Mouse (Mus musculus) cerebellum, postnatal 25 days (tissue): ENCODE results near the gene Slc16a13.

ENCODE experiments used
- DNase-seq, 2 experiments: peaks; one replicate each; pipeline ENCODE4 v3.0.0; 2021; ENCODE audit warnings: mixed read lengths in 2 of 2

Gene Slc16a13

DNA sequence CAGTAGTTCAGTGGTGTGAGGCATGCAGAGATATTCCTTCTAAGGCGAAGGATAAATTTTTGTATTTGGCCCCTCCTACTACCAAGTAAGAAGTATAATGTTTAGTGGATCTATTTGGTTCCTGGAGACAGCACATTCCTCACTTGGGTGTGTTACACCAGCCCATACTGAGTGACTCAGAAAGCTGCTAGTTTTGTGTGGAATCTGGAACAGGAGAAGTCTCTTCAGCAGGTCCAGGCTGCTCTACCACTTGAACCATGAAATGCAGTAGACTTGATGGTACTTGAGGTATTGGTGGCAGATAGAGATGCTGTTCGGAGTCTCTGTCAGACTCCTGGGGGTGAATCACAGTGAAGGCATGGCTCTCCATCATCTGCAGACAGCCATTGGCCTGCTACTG is 10.2 kb downstream of the Slc16a13 start:
- DNase-seq: no peak

DNA sequence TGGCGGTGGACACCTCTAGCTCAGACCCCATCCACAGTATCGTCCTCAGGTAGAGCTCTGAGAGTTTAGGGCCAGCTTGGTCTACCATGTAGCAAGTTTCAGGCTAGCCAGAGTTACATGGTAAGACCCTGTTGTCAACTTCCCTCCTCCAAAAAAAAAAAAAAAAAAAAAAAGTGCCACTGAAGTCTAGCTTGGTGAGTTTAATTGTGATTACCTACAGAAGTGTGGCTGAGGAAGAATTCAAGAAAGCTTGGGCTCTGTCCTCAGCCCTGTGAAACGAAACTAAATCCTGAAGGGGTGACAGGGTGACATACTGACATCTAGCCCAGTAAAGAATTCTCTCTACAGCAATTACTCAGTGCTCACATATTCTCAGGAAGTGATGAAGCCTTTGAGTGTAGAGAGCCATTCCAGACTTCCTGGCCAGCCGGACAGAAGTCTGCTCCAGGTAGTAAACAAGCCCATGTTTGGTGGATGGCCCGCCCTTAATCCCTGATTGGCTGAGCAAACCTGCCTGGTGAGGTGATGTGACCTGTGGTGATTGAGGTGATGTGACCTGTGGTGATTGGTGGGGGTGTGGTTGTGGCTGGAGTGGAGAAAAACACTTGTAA is 12.0 kb downstream of the Slc16a13 start:
- no peak for DNase-seq

DNA sequence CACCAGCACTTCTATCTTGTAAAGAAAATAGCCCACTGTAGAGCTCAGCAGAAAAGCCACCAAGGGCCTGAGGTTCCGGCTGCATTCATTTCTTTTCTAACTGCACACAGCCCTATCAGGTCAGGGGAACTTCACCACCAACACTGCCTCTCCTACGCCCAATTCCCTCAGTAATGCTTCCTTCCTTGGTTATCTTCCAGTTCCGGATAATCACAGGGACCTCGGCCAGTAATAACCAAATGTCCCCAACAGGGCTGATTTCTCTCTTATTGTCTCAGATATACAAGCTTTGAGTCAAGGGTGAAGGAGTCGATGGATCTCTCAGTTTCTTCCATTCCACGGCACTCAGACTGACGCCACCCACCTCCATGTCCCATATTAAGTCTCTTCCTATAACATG is 13.6 kb downstream of the Slc16a13 start:
- DNase-seq: no peak

DNA sequence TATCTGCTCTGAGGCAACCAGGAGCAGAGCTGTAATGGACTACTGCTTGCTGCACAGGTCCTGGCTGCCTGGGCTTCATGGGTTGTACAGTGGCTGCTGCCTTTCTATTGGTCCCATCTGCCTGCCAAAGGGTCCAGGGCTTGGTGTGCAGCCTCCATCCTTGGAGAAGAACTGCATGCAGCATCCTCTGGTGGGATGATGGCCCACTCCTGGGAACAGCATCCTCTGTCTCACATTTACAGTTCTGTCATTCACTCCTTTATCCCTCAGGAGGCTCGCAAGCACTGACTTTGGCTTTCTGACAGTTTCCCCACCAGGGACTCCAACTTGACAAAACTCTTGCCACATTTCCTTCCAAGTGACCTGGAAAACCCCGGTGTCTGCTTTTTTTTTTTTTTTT is 14.1 kb downstream of the Slc16a13 start:
- no peak for DNase-seq

DNA sequence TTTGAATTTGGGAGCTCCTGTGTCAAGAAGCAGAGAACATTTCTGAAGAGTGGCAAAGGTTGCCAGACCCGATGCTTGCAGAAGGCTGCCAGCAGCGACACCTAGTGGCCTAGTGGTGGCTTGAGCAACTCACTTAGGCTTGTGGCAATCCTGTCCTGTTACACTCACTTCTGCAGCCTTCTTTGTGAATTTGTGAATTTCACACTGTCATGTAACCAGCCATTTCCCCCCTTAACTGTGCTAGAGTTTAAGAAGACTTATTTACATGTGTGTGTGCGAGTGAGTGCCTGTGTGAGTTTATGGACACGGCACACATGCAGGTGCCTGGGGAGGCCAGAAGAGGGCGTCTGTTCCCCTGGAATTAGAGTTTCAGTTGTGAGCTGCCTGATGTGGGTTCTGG is 19.2 kb downstream of the Slc16a13 start:
- peak; percentile 86 to 93 for DNase-seq

DNA sequence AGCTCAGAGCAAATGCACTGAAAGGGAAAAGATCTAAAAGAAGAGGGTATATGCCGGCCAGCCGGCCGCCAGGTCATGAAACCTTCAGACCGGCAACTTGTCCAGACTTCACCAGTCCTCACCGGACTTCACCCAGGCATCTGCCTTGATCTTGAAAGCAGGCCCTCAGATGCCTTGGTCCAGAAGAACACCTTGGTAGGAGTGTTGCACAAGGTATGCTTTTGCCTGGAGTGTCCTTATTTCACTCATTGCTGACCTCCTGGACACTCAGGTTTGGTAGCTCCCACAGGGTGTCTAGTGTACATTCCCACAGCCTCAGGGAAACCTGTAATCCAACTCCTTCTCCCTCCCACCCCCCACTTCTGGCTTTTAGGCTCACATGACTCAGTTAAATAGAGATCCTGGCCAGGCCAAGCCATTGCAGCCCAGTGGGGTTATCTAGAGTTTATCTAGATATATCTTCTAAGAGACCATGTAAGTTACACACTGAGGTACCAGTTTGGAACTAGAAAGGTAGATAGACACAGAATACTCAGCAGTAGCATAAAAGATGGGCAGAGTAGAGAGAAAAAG is 20.7 kb downstream of the Slc16a13 start:
- DNase-seq: no peak

DNA sequence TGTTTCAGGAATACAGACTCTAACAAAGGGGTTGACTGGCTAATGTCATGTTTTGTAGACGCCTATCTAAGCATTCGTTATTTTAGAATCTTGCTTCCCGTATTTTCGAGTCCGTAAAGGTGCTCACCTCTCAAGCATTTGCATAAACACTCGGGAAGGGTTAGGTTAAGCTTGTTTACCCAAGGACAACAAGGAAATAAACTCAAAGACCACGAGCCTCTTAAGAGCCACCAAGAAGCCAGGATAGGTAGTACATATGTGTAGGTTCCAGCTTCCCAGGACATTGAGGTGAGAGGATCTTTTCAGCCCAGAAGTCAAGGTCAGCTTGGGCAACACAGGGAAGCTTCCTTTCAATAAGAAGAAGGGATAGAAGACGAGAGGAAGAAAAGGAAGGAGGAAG is 21.8 kb downstream of the Slc16a13 start:
- no peak for DNase-seq

DNA sequence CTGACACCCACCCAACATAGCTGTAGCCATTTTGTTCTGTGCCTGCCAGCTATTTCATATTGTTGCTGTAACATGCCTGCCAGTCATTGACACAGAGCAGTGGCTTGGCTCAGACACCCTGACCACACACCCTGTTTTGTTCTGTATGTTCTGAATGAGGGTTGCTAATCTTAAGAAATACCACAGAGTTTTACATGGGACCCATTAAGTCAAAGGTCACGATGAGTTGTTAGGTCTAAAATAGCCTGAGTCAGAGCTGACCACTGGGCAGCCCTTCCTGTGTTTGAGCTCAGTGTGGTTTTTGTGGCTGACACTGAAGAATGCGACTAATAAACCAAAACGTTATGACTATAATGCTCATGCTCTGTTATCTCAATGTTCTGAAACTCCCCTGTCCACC is 22.5 kb downstream of the Slc16a13 start:
- DNase-seq: no peak

DNA sequence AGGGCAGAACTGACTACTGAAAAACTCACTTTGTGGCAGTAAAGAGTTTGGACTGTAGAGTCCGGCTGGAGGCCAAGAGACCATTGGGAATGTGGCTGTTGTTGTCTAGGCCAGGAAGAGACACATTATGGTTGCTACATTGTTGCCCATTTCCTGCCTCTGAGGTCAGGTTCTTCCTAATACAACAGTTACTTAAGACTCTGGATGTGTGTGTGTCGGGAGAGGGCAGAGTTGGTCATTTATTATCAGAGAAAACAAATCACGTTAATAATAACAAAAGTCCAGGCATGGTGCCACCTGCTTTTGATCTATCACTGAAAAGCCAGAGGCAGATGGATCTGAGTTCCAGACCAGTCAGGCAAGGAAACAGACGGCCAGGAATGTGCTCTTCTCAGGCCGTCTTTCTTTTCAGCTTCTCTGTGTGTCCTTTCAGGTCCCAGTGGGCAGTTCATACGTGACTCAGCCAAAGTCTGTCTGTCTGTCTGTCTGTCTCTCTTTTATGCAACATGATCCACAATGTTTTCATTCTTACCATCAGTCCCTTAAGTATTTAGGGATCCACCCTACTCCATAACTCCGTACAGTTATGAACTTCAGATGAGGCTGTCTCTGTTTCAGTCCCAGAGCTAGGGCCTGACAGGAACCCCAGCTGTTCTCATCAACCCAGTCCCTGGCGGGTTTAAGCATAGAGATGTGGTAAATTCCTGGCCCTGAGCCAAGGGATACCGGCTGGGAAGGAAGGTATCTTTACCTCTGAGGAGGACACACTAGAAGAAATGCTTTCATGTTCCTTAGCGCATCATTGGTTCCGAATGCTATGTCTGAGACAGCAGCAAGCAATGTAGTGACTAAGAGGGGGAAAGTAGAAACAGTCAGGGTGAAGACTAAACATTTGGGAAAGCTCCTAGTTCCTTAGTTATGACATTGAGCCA is 27.2 kb downstream of the Slc16a13 start:
- DNase-seq: no peak

DNA sequence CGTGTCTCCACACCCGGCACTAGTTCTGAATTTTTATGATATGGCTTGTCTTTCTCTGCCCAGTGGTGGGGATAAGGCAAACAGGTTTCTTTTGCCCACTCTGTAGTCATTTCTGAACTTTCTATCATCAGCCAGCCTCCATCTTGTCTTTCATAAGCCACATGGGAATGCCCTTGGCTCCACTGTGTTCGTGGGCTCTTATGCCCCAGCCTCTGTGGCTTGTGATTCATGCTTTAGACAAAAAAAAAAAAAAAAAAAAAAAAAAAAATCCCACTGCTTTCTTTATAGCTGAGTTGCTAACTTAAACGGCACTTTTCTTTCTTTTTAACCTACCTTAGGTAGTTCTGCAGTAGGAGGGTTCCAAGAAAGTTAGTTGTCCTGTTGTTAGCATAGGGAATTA is 28.7 kb downstream of the Slc16a13 start:
- no peak for DNase-seq

DNA sequence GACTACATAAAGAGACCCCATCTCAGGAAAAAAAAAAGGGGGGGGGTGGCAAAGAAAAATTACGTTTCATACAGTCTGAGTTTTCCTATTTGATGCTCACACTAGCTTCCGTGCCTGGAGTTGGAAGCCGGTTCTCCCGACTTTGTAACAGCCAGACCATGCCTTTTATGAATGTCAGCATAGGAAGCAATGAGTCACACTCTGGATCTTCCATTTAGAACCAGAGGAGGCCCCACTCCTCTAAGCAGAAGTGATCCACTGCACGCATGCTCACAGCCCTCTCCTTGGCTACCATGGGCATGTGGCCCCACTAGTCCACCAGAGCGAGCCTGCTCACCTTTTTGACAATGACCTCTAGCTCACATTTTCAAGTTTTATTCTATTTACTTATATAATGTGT is 29.7 kb downstream of the Slc16a13 start:
- no peak for DNase-seq

DNA sequence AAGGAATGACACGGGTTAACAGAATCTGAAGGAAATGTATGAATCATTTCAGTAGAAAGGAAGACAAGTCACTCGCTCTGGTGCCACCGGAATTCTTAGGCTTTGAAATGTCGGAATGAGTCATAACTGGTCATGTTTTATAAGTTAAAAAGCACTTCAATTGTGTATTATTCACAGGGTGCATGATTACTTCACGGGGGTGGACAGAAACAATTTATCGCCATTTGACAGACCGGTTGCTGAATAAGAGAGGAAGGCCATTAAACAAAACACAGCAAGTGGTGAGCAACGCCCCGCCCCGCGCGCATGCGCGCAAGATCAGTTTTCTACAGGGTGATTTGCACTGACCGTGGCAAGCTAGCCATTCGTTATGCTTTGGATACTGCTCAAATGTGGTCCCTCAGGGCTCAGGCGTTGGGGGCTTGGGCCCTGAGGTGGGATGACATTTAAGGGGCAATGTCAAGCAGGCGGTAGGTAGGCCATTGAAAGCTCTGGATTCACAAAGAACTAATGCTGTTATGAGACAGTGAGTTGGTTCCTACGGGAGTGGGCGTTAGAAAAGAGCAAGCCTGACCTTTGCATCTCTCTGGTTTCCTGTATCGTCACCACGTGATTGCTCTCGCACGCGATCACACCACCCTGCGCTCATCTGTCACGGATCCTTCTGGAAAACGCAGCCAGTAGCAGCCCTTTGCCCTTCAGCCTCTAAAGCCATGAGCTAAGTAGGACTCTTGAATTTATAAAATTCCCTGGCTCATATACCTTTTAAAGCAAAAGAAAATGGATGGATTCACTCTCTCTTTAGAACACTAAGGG is 31.3 kb downstream of the Slc16a13 start:
- no peak for DNase-seq

DNA sequence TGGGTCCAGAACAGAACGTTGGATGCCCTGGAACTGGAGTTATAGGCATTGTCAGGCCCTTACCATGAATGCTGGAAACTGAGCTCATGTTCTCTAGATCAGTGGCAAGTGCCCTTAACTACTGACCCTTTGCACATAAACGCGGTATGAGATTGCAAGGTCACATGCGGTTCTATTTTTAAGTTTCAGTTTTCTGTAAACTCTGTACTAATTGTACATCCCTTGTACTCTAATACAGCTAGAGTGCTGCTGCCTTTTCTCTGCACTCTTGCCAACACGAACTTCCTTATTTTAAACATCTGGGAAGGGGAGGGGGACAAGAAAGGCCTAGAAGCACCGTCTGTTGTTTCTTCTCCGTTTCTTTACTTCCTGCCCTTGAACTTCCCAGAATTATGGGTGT is 35.7 kb downstream of the Slc16a13 start:
- DNase-seq: no peak

DNA sequence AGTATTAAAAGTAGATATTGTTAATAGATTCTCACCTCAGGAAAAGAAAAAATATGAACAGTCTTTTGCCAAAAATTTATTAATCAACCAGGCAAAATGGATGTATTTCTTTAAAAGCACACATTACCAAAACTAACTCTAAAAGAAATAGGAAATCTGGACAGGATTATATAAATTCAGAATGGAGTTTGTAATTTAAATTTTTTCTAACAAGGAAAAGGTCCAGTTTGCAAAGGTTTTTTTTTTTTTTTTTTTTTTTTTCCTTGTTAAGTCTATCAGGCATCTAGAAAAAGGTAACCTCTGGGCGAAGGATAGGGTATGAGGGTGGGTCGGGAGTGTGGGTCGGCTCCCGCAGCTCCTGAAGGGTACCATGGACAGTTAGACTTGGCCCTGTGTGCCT is 40.4 kb downstream of the Slc16a13 start:
- no peak for DNase-seq

DNA sequence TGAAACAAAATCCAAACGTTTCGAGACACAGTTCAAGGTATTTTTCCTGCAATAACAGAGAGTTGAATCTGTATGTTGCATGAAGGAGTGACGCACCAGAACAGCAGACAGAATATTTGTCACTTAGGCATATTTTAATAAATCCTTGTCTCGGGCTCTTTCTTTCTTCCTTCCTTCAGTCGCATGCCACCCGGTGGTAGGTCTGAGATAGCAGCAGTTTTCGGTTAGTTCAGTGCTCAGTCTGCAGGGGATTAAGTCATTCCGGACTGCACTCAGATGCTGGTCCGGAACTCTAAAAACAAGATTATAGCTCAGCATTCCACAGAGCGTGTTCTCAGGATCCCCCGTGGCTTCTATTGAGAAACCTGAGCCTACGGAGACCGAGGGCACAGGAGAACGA is 41.5 kb downstream of the Slc16a13 start:
- peak in 1 of 2 experiments; percentile 56 for DNase-seq

DNA sequence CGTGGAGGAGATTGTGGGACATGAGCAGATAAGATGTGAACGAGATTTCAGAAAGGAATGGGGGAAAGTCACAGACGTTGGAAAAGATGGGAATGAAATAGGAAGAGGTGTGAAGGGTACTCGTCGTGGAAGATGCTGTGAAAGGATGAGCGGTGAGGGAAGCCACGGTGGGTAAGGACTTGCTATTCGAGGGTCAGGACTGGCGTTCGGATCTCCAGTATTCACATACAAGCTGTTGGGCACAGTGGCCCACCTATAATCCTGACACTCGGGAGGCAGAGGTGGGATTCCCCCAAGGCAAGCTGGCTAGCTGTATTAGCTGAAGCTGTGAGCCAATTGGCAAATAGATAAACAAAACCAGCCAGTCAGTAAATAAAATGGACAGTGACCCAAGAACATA is 42.1 kb downstream of the Slc16a13 start:
- no peak for DNase-seq

DNA sequence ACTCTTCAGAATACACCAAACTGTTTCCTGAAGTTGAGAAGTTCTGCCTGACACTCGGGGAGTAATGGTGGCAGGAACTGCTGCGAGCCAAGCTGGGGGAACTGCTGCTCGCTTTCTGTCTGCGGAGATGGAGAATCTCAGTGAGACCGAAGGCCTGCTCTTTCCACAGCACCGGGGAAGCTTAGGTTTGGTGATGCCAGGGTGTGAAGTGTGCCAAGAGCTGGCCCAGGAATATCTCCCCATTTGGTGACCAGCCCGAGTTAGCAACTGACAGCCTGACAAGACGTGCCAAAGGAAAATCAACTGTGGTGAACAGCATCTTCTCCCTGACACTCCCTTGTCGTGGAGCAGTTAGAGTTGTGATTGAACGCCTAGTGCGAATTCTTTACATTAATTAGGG is 42.6 kb downstream of the Slc16a13 start:
- DNase-seq: peak; percentile 26 to 40

DNA sequence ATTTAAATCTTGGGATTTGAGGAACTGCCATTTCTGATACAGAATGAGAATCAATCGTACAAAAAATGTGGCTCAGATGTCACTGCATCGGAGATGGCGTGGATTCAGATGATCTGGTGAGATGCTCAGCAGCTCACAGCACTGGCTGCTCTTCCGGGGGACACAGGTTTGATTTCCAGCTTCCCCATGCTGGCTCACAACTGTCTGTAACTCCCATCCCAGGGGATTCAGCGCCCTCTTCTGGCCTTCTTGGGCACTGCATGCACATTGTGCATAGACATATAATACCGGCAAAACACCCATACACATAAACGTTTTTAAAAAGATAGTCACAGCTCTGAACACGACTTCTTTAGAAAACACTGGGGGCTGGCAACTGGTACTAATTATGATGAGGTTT is 43.2 kb downstream of the Slc16a13 start:
- DNase-seq: peak; percentile 23 to 45

DNA sequence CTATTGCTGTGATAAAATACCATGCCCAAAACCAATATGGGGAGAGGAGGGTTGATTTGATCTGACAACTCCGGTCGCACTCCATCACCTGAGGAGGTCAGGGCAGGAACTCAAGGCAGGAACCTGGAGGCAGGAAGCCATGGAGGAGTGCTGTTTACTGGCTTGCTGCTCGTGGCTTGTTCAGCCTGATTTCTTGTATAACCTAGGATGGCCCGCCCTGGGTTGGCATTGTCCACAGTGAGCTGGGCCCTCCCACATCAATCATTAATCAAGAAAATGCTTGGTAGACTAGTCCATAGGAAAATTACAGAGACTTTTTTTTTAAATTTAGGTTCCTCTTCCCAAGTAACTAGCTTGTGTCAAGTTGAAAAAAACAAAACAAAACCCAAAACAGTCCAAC is 46.4 kb downstream of the Slc16a13 start:
- DNase-seq: no peak

DNA sequence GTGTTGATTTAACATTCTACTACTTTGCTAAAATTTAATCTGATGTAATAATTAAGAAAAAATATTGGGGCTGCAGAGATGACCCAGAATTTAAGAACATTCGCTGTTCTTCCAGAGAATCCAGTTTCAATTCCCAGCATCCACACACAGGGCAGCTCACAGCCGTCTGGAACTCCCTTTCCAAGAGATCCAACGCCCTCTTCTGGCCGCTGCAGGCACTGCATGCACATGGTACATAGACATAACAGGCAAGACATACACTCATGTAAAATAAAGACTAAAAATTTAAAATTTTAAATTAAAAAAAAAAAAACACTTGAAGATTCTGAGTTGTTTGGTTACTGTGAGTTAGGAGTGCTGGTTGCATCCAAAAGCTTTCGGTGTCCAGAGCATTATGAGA is 48.6 kb downstream of the Slc16a13 start:
- peak in 1 of 2 experiments; percentile 24 for DNase-seq

DNA sequence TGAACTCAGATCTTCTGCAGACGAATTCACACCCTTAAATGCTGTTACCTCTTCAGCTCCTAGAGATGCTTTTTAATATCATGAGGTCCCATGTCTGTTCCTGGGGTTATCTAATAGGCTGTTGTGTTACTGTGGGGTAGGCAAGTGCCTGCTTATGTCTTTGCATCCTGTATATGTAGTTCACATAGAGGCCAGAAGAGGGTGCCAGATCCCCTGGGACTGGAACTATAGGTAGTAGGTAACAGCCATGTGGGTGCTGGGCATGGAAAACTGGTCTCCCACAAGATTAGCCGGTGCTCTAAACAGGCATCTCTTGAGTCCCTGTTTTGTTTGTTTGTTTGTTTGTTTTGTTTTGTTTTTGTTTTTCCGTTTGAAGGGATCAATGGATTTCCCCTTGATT is 49.0 kb downstream of the Slc16a13 start:
- peak in 1 of 2 experiments; percentile 45 for DNase-seq

DNA sequence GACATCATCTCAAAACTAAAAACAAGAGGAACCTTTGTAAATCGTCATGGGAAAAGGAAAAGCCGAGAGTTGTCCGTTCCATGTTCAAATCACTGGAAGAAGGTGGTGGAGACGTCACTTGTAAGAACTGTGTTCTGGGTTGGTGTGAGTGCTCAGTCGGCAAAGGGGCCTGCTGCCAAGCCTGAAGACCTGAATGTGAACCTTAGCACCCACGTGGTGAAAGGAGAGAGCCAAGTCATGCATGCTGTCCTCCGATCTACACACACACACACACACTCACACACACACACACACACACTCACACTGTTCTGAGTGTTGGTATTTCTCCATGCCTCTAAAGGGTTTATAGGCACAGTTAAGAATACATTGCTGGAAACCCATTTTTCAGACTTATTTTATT is 49.7 kb downstream of the Slc16a13 start:
- no peak for DNase-seq

DNA sequence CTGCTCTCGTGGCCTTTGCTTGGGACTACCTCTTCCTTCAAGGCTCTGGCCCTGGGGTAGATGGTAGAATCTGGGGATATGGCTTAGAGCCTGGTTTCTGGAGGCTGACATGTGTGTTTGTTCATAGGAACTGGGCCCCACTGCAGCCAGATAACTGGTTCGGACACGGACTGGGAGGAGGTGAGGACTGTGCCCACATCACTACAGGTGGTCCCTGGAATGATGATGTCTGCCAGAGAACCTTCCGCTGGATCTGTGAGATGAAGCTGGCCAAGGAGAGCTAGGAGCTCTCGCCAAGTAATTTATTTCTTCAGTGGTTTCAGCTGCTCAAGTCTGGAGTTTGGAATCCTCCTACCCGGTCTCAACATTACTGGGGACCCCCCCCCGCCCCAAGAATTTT is 50.6 kb downstream of the Slc16a13 start:
- DNase-seq: peak; percentile 65 to 72
